Mouse (Mus musculus) liver, embryonic 14.5 days (tissue): ENCODE measurements around the gene Tmem37.

Experiments used
- CTCF ChIP-seq: IDR thresholded peaks from 2 replicates; pipeline ENCODE4 v1.5.1; 2016; ENCODE audit warnings: antibody characterized with exemption, low read depth, control low read depth
- EP300 ChIP-seq: IDR thresholded peaks from 2 replicates; pipeline ENCODE4 v1.6.1; 2016; ENCODE audit warnings: antibody characterized with exemption, low read depth

DNA sequence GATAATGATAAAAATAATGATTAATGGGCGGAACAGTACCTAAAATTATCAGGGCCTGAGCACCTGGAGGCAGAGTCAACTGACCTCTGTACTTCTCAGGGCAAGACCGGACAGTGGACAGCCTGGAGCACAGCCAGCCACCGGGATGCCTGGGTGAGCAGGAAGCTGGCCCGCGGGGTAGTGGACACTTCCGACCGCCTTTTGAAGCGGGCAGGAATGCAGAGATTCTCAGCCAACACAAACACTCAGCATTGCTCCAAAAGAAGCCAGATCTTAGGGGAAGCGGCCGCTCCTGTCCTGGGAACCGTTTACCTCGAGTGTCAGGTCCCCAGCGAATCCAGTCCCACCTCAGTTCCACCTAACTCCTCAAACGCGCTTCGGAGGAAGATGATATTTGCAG, 974 bp downstream of the Tmem37 start:
- TF ChIP-seq EP300 (no peak), CTCF (no peak)
